Mouse (Mus musculus) neutrophil, adult 83 days (primary cell): Measurements from ENCODE around the gene Aldh3b1. TPM values are rescaled to one million over a fixed set of nuclear protein-coding genes. Genes with fewer than 3 reads are reported as not detected.

ENCODE experiments used
- total RNA-seq, 2 experiments: library from RNA; stranded (reverse); gene quantifications; one replicate each; pipeline ENCODE4 v1.2.4; 2023

Gene Aldh3b1
- total RNA-seq: 100 to 1,000 TPM; 142 to 144 TPM

DNA sequence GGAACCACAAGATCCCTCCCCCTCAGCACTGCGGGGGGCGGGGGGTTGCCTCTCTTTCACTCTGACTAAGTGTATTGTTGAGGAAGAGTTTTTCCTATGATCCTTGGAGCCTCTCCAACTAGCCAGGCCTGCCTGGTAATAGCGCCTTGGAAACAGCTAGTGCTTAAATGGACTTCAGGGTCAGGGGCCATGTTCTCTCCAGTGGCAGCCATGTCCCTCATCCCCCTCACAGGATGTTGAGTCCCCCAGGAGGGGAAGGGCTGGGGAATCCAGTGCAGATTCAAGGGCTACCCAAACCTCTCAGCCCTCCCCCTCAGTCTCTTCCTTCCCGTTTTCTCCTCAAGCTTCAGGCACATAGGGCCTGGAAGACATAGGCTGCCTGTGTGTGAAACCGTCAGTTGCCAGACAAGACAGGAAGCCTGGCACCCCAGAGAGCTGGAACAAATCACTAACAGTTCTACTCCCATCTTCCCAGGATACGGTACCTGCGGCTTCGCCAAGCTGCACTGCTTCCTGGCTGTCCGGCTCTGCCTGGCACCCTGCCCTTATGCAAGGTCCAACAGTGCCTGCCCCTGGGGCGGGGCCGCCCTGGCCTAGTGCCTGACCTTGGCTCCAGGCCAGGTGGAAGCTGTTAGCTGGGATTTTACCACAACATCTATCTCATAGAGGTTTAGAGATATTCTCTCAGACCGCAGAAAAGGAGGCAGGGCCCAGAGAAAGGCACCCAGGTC, at the start of gene Aldh3b1:
Gene Aldh3b1 (minus strand): TSS at position 598 of the 731 bp plus-strand sequence.

DNA sequence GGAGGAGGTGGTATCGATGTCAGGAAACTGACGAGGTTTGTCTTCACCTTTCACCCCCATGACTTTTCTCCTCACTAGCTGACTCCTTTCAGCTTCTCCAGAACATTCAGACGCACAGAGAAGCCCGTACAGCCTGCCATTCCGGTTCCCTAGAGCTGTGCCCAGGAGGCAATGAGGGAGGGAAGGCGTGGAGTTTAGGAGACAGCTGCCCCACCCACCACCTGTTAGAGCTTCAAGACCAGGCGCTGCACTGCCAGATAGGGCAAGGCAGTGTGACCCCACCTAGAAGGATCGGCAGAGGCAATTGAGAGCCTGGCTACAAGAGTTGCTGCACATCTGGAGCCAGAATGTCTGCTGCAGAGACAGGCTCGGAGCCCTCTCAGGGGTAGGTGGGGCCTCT, 42.6 kb upstream of the Aldh3b1 start, which contains the start of gene Aldh3b2:
Gene Aldh3b2 (plus strand): TSS at position 100 of the 400 bp plus-strand sequence.

DNA sequence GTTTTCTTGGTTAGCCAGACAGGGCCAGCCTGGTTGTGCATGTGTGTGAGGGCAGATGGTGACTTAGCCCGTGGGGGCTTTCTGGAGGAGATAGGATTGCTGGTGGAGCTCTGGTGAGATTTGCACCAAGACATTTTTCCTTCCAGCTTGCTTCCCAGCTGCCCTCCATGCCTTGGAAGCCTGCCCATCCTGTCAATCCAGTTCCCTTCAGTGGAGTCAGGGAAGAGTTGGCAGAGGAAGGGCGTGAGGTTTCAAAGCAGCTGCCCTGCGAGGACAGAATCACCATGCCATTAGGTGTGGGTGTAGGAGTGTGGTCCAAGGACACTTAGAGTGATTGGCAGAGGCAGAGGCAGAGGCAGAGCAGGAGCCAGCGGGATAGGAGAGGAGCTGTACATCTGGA, 28.9 kb upstream of the Aldh3b1 start, which contains the start of gene Aldh3b3:
Gene Aldh3b3 (plus strand): TSS at position 176 of the 400 bp plus-strand sequence.

DNA sequence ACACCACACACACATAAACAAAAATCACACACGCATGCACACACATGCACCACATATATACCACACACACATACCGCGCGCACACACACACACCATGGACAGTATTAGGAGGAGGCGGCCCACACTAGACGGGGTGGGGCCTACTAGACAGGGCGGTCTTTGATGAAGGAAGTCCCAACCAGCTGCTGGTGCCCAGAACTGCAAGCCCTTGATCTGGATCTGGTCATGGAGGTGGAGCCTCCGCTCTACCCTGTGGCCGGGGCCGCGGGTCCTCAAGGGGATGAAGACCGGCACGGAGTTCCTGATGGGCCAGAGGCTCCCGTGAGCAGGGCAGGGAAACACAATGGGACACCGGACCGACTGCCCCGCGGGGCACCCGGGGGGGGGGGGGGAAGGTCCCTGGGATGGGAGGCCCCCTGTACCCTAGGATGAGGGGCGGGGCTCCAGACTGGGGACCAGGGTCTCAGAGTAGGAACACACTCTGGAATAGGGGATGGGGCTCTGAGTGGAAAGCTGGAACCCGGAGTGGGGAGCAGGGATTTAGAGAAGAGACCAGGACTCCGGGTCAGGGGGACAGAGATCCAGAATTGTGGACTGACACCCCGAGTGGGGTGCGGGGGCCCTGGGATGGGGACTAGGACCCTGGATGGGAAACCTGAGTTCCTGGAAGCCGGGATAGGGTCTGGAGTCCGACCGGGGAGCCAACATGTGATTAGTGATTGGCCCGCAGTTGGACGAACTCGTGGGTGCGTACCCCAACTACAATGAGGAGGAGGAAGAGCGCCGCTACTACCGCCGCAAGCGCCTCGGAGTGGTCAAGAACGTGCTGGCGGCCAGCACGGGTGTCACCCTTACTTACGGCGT, 5.7 kb upstream of the Aldh3b1 start, which contains the start of gene Unc93b1:
Gene Unc93b1 (plus strand): TSS at position 155 of the 864 bp plus-strand sequence.

DNA sequence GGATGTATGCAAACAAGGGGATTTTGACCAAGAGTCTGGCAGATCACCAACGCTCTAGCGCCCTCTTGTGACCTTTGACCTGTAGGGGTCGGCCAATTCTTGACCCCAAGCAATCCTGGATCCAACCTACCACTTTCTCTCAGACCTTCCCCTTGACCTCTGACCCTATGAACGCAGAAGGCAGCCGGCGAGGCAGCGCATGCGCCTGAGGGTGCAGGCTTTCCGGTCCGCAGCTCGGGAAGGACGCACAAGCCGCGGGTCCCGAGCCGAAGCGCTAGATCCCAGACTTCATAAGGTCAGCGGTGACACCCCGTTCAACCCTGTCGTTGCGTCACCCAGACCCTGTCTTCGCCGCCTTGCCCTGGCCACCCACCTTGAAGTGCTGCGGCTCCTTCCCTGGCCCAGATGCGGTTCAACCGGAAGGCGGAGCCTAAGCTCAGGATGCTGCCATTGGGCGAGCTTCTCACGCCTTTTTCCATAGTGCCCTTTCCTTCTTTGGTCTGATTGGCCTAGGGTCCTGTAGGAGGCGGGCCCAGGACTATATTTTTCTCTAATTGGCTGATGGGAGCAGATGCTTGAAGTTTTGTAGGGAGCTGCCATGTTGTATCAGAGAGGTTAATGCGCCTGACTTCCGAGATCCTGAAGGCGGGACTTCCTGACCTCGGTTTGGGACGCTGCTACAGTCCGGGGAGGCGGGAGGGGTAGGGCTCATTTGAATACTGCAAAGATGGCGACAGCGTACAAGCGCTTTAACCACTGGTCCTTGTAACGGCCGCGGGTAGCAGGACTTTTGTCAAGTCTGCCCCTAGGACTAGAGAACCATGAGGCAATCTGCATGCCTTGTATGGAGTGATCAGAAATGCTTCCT, 17.0 kb downstream of the Aldh3b1 start, which contains the start of gene Ndufs8:
Gene Ndufs8 (minus strand): TSS at position 438 of the 868 bp plus-strand sequence.

DNA sequence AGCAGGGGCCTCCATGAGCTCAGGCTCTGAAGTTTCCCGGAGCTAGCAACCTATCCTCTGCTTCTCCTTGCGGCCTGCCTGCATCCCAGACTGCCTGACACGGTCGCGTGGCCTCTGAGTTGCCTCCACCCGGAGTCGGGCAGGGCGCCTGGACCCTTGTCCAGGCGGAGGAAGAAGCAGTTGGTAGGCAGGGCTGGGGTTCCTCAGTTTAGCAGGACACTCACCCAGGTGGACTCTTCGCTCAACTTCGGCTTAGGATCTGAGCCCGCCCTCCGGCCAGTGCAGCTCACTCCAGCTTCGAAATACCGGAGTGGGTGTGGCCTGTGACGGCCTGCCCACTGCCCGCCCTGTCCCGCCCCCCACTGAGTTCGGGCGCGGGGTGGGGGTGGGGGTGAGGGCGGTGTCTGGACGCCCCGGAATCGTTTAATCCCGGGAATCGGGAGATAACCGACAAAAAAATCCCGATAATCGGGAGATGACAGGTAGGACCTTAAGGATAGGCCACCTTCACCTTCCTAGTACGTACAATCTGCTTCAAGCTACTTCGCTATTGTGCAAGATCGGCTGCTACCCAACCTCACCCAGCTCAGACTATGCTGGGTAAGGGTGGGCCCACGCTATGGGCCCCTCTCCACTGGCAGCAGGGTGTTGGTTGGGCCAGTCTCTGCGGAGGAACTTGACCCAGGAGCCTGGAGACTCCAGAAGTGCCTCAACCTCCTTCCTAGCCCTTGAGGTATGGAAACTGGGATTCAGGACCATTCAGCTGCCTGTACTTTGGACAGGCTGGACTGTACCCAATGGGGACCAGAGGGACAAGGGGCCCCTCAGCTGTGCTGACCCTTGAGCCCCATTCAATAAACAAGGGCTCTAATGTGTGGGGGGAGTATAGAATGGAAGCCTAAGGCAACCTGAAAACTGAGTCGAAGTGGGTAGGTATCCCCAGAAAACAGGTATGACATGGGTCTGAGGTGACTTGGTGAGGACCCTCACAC, 22.5 kb downstream of the Aldh3b1 start, which contains the start of gene Tcirg1:
Gene Tcirg1 (minus strand): TSS at position 339 of the 992 bp plus-strand sequence.

Other genes with a start within 250 kb of the Aldh3b1 start
- 10 to 100 TPM; 20.5 to 23.1 TPM for gene Lrp5, start 243.2 kb downstream of the Aldh3b1 start, total RNA-seq
- gene 1810055G02Rik, start 221.5 kb downstream of the Aldh3b1 start, total RNA-seq: 10 to 100 TPM; 24.4 to 28.9 TPM
- gene Kmt5b, start 162.4 kb downstream of the Aldh3b1 start, total RNA-seq: 10 to 100 TPM; 53.8 to 54.0 TPM
- gene Chka, start 78.0 kb downstream of the Aldh3b1 start, total RNA-seq: 10 to 100 TPM; 42.2 TPM
- 100 to 1,000 TPM; 223 to 229 TPM for gene Tcirg1, start 22.7 kb downstream of the Aldh3b1 start, total RNA-seq
- 10 to 100 TPM; 60.8 to 68.6 TPM for gene Ndufs8, start 17.0 kb downstream of the Aldh3b1 start, total RNA-seq
- gene Unc93b1, start 5.4 kb upstream of the Aldh3b1 start, total RNA-seq: 100 to 1,000 TPM; 277 to 278 TPM
- gene Aldh3b3, start 28.8 kb upstream of the Aldh3b1 start, total RNA-seq: 10 to 100 TPM; 12.3 to 12.6 TPM
- 10 to 100 TPM; 12.7 to 16.4 TPM for gene Aldh3b2, start 42.5 kb upstream of the Aldh3b1 start, total RNA-seq
- gene Acy3, start 56.8 kb upstream of the Aldh3b1 start, total RNA-seq: under 1 TPM in 1 of 2 experiments, not detected in 1; 0.42 TPM
- not detected for gene Tbx10, start 62.9 kb upstream of the Aldh3b1 start, total RNA-seq
- 1 to 10 TPM; 5.2 to 5.9 TPM for gene Nudt8, start 70.8 kb upstream of the Aldh3b1 start, total RNA-seq
- 1 to 10 TPM in 1 of 2 experiments, under 1 TPM in 1; 0.70 to 1.0 TPM for gene Gm49405, start 70.8 kb upstream of the Aldh3b1 start, total RNA-seq
- 1 to 10 TPM in 1 of 2 experiments, under 1 TPM in 1; 0.55 to 2.2 TPM for gene Doc2g, start 73.5 kb upstream of the Aldh3b1 start, total RNA-seq
- 10 to 100 TPM; 69.0 to 69.5 TPM for gene Ndufv1, start 83.0 kb upstream of the Aldh3b1 start, total RNA-seq
- 10 to 100 TPM; 71.2 to 96.6 TPM for gene Gstp1, start 108.2 kb upstream of the Aldh3b1 start, total RNA-seq
- 1 to 10 TPM; 5.9 to 8.4 TPM for gene Gstp2, start 116.2 kb upstream of the Aldh3b1 start, total RNA-seq
- gene Gstp3, start 129.8 kb upstream of the Aldh3b1 start, total RNA-seq: 1 to 10 TPM; 5.3 to 8.8 TPM
- gene Cabp2, start 151.8 kb upstream of the Aldh3b1 start, total RNA-seq: not detected
- gene Cdk2ap2, start 167.4 kb upstream of the Aldh3b1 start, total RNA-seq: 100 to 1,000 TPM; 208 to 221 TPM
- 100 to 1,000 TPM; 161 to 176 TPM for gene Pitpnm1, start 170.2 kb upstream of the Aldh3b1 start, total RNA-seq
- 100 to 1,000 TPM in 1 of 2 experiments, 10 to 100 TPM in 1; 96.8 to 101 TPM for gene Aip, start 196.1 kb upstream of the Aldh3b1 start, total RNA-seq
- gene Gpr152, start 210.0 kb upstream of the Aldh3b1 start, total RNA-seq: not detected
- under 1 TPM in 1 of 2 experiments, not detected in 1; 0.22 TPM for gene Cabp4, start 214.2 kb upstream of the Aldh3b1 start, total RNA-seq
- 100 to 1,000 TPM; 186 to 201 TPM for gene Coro1b, start 218.8 kb upstream of the Aldh3b1 start, total RNA-seq
- 10 to 100 TPM in 1 of 2 experiments, 1 to 10 TPM in 1; 8.0 to 11.7 TPM for gene Ptprcap, start 223.8 kb upstream of the Aldh3b1 start, total RNA-seq
- gene Rps6kb2, start 233.5 kb upstream of the Aldh3b1 start, total RNA-seq: 10 to 100 TPM; 43.1 to 43.8 TPM
- 10 to 100 TPM; 24.4 to 28.9 TPM for gene Carns1, start 245.7 kb upstream of the Aldh3b1 start, total RNA-seq